In genomic region chr9:55325564-55326514, GRCm38 (mm10) we compare ENCODE assay signal across 8 mouse cellular contexts. TPM values are rescaled to one million over a fixed set of nuclear protein-coding genes. Genes with fewer than 3 reads are reported as not detected.
DNase-seq lines count a peak whose midpoint lies in the region; ATAC-seq and TF ChIP-seq lines count a peak whose summit lies in the region.

No protein-coding gene starts in this region.

- H3K36me3 ChIP-seq in liver, adult 2 months (ENCODE audit: control insufficient read depth, insufficient read depth, low read length), result no peaks in the 10 kb centered on the region
- H3K36me3 ChIP-seq in hindbrain, postnatal 0 days (ENCODE audit: insufficient read depth, low read length), result no peaks in the 10 kb centered on the region

- no peaks in the 10 kb centered on the region for H3K9me3 ChIP-seq in hindbrain, postnatal 0 days (ENCODE audit: low read length)

- H3K4me2 ChIP-seq in hindbrain, postnatal 0 days (ENCODE audit: low read depth, low read length), result peak overlapping the region; percentile 65

- H3K9ac ChIP-seq in liver, adult 2 months (ENCODE audit: low read depth, low read length), result peak overlapping the region; percentile 100
- peak overlapping the region; percentile 70 for H3K9ac ChIP-seq in hindbrain, postnatal 0 days (replicated peaks; ENCODE audit: low read length)

- no peak for TF ChIP-seq POLR2A in liver, adult 2 months (IDR thresholded peaks at IDR 0.05; ENCODE audit: extremely low read depth, insufficient read depth, low read length)
- TF ChIP-seq POLR2A in cortical plate, adult 2 months (IDR thresholded peaks at IDR 0.05; ENCODE audit: extremely low read depth, insufficient read depth, low read length), result no peak

- peak; percentile 61 for DNase-seq in liver, adult 2 months (ENCODE audit: extremely low read depth, low read depth, low spot score)
- no peak for DNase-seq in liver
- DNase-seq in hindbrain, postnatal 0 days (ENCODE audit: low spot score), result peak; percentile 8
- DNase-seq in naive thymus-derived CD4-positive, alpha-beta T cell, adult 2 months (ENCODE audit: low read depth), result peak; percentile 7
- DNase-seq in thymus, postnatal 14 days, result no peak

- H3K79me2 ChIP-seq in liver, adult 2 months (ENCODE audit: control insufficient read depth, insufficient read depth, low read length), result no peaks in the 10 kb centered on the region

- WGBS in liver, adult 2 months, result 17% methylated on average over 18 of the region's 18 CpGs
- 9% methylated on average over 18 of the region's 18 CpGs for WGBS in hindbrain, postnatal 0 days

- no peak for TF ChIP-seq CTCF in liver, adult 2 months (IDR thresholded peaks at IDR 0.05; ENCODE audit: low read depth, low read length)
- TF ChIP-seq CTCF in cortical plate, adult 2 months (IDR thresholded peaks at IDR 0.05; ENCODE audit: extremely low read depth, insufficient read depth, low read length), result no peak
- peak; percentile 45 for TF ChIP-seq CTCF in hindbrain, postnatal 0 days (IDR thresholded peaks at IDR 0.05; ENCODE audit: low read depth)

- ATAC-seq in hindbrain, postnatal 0 days, result no peak
- ATAC-seq in activated CD4-positive, CD25-positive, alpha-beta regulatory T cell, adult 4 months, result no peak
- ATAC-seq in CD4-positive, CD25-positive, alpha-beta regulatory T cell, adult 4 months, result no peak

- H3K27ac ChIP-seq in liver, adult 2 months (replicated peaks; ENCODE audit: insufficient read depth, low read depth, low read length), result peak overlapping the region; percentile 88
- H3K27ac ChIP-seq in cortical plate, adult 2 months (ENCODE audit: insufficient read depth, low read length), result no peak overlapping the region
- peak overlapping the region; percentile 78 for H3K27ac ChIP-seq in hindbrain, postnatal 0 days

- H3K27me3 ChIP-seq in liver, adult 2 months (ENCODE audit: control insufficient read depth, insufficient read depth, low read length), result no peaks in the 10 kb centered on the region
- H3K27me3 ChIP-seq in hindbrain, postnatal 0 days (ENCODE audit: insufficient read depth, low read length), result no peaks in the 10 kb centered on the region

- H3K4me1 ChIP-seq in liver, adult 2 months (ENCODE audit: control insufficient read depth, insufficient read depth, low read length), result peaks cover 8% of the 10 kb centered on the region; the same call in 1 of the 2 replicates
- H3K4me1 ChIP-seq in cortical plate, adult 2 months (ENCODE audit: control insufficient read depth, insufficient read depth, low read length), result no peaks in the 10 kb centered on the region; the same call in 1 of the 2 replicates
- peaks cover 4% of the 10 kb centered on the region; the same call in 1 of the 2 replicates for H3K4me1 ChIP-seq in hindbrain, postnatal 0 days (ENCODE audit: insufficient read depth, low read length)

- peak overlapping the region; percentile 99 for H3K4me3 ChIP-seq in liver, adult 2 months (ENCODE audit: insufficient read depth, low read depth, low read length)
- peak overlapping the region; percentile 92 for H3K4me3 ChIP-seq in cortical plate, adult 2 months (ENCODE audit: insufficient read depth, low read length)
- H3K4me3 ChIP-seq in hindbrain, postnatal 0 days (ENCODE audit: low read length), result peak overlapping the region; percentile 75

RNA-seq across cellular contexts. Expression of gene Nrg4, which starts 0.8 kb away (rescaled TPM):
- 24.2 and 24.7 TPM in 2 replicates for total RNA-seq in liver, adult 2 months (2014; rRNA removed)
- polyA plus RNA-seq in liver, adult 2 months (2012; rRNA removed), result 4.5 and 5.3 TPM in 2 replicates
- 1.2 and 1.9 TPM in 2 replicates for polyA plus RNA-seq in cortical plate, adult 2 months (2012; rRNA removed)
- 0.07 and 0.68 TPM in 2 replicates for total RNA-seq in hindbrain, postnatal 0 days (2014; rRNA removed)
- polyA plus RNA-seq in hindbrain, postnatal 0 days (2015; fragmentation: Nextera tagmentation; extraction: Ambion mirVana), result 1.1 and 1.7 TPM in 2 replicates
- 1 to 10 TPM; 3.6 to 3.9 TPM for polyA plus RNA-seq in activated CD4-positive, CD25-positive, alpha-beta regulatory T cell, adult 4 months (2017; shearing (Covaris generic))
- polyA plus RNA-seq in CD4-positive, CD25-positive, alpha-beta regulatory T cell, adult 4 months (2017; shearing (Covaris generic)), result 1 to 10 TPM; 4.4 to 5.0 TPM

RNA-seq across cellular contexts. Expression of gene Tmem266, which starts 0.9 kb away (rescaled TPM):
- total RNA-seq in liver, adult 2 months (2014; rRNA removed), result 1.5 TPM in 2 replicates
- 1.5 and 1.7 TPM in 2 replicates for polyA plus RNA-seq in liver, adult 2 months (2012; rRNA removed)
- polyA plus RNA-seq in cortical plate, adult 2 months (2012; rRNA removed), result 6.3 and 6.5 TPM in 2 replicates
- total RNA-seq in hindbrain, postnatal 0 days (2014; rRNA removed), result 7.1 and 15.3 TPM in 2 replicates
- 5.6 and 5.9 TPM in 2 replicates for polyA plus RNA-seq in hindbrain, postnatal 0 days (2015; fragmentation: Nextera tagmentation; extraction: Ambion mirVana)
- not detected for polyA plus RNA-seq in activated CD4-positive, CD25-positive, alpha-beta regulatory T cell, adult 4 months (2017; shearing (Covaris generic))
- not detected for polyA plus RNA-seq in CD4-positive, CD25-positive, alpha-beta regulatory T cell, adult 4 months (2017; shearing (Covaris generic))

Comparison
In these comparisons a context has a peak if more than half of its experiments do, and no peak if none do; other contexts are left out.
1. DNase-seq: peak in liver, adult 2 months (single experiment), hindbrain, postnatal 0 days (single experiment) and naive thymus-derived CD4-positive, alpha-beta T cell, adult 2 months (single experiment); none in liver (single experiment) and thymus, postnatal 14 days (single experiment).
2. Peak in every context shown above with its lines, with median percentiles within 50 percentile points of each other: H3K4me3 ChIP-seq.